Mouse (Mus musculus): ENCODE measurements at regions not wholly inside any gene's neighbourhood (a gene's known extent, or its start where the extent isn't known, plus 50 kb on each side); places are given as distances from the start of the nearest gene placed in this dataset.
A peak's percentile ranks its signal among the peaks of the same experiment; 100 is the strongest.

DNA sequence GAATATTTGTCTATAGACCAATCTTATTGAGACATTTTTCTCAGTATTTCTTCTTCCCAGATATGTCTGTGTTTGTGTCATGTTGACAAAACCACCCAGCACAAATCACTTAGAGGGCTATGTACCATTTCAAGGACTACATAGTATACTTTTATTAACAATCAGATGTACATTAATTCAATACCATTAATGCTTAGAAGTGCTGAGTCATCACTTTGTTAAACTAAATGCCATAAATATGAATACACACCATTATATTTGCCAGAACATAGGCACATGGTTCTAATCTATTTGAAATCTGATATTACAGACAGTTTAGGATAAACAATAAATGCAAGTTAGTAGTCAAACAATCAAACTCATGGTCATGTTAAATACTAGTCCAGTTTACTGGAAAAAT lies 182.2 kb upstream of the Nfe2l3 start:
- DNase-seq (ENCODE audit: low spot score) = no peak
- no peaks in the 10 kb centered on the region for H3K9me3 ChIP-seq
- no peaks in the 10 kb centered on the region for H3K36me3 ChIP-seq (replicated peaks)
- no peaks in the 10 kb centered on the region for H3K4me1 ChIP-seq
- H3K4me3 ChIP-seq = no peak overlapping the region
- no peak overlapping the region for H3K27ac ChIP-seq (replicated peaks)
- H3K27me3 ChIP-seq (replicated peaks; ENCODE audit: low read depth, poor library complexity, severe bottlenecking) = no peaks in the 10 kb centered on the region

DNA sequence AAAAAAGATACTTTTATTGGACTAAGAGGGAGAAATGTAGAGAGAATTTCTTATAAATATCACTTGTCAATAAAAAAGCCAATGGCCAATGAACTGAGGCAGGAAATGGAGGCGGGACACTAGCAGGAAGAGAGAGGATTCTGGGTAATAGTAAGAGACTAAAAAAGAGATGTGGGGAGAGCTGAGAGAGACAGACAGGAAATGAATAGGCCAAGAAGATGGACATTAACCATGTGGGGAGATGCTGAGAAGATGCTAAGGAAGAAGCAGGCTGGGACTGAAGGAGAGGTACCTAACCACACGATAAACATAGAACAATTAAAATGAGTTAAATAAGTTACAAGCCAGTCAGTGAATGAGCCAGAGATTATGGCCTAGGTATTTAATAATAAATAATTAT lies 181.0 kb upstream of the Nfe2l3 start:
- H3K36me3 ChIP-seq (replicated peaks) = no peaks in the 10 kb centered on the region
- H3K4me1 ChIP-seq = no peaks in the 10 kb centered on the region
- no peak for DNase-seq (ENCODE audit: low spot score)
- no peaks in the 10 kb centered on the region for H3K9me3 ChIP-seq
- H3K27me3 ChIP-seq (replicated peaks; ENCODE audit: low read depth, poor library complexity, severe bottlenecking) = no peaks in the 10 kb centered on the region
- H3K27ac ChIP-seq (replicated peaks) = no peak overlapping the region
- WGBS = 92% methylated on average over 2 of the region's 2 CpGs
- no peak overlapping the region for H3K4me3 ChIP-seq

DNA sequence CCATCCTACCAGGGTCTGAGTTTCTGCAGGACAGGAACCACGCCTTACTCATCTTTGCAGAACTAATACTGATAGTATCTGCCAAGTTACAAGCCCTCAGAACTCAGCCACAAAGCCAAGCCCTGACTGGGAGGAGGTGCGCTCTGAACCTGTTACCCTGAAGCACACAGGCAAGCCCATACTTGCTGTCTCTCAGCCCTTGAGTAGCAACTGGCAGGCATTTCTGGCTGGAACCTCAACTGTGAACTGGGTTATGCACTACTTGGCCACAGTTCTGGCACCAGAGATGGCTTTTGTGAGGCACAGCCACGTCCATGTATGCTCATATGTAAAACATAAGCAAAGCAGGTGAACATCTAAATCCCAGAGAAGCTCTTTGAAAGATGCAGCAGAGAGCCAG lies 179.7 kb upstream of the Nfe2l3 start:
- no peak overlapping the region for H3K27ac ChIP-seq (replicated peaks)
- H3K4me3 ChIP-seq = no peak overlapping the region
- DNase-seq (ENCODE audit: low spot score) = no peak
- no peaks in the 10 kb centered on the region for H3K27me3 ChIP-seq (replicated peaks; ENCODE audit: low read depth, poor library complexity, severe bottlenecking)
- no peaks in the 10 kb centered on the region for H3K9me3 ChIP-seq
- no peaks in the 10 kb centered on the region for H3K4me1 ChIP-seq
- H3K36me3 ChIP-seq (replicated peaks) = no peaks in the 10 kb centered on the region
- 76% methylated on average over 3 of the region's 3 CpGs for WGBS

DNA sequence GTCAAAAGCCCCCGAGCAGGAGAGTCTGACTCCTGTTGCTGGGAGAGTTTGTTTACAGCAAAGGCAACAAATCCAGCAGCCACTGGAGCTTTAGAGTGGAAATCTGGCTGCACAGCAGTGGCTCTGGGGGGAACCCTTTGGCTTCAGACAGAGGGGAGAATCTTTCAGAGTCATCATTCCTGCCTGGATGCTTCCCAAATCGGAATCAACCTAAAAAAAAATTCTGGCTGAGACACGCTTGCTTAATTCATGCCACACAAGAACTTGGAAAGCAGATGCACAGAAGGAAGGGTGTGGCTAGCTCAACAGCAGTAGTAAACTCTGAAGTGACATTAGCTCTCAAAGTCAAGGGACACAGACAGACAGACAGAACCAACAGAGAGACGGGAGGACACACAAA lies 175.8 kb upstream of the Nfe2l3 start:
- Histone ChIP-seq H3K4me1 (no peaks in the 10 kb centered on the region), H3K9me3 (0 out of 2 replicates have a peak, but pooled peaks cover 6% of the 10 kb centered on the region), H3K4me3 (no peak overlapping the region), H3K27ac (replicated peaks) (no peak overlapping the region), H3K36me3 (replicated peaks) (no peaks in the 10 kb centered on the region), H3K27me3 (replicated peaks; ENCODE audit: low read depth, poor library complexity, severe bottlenecking) (no peaks in the 10 kb centered on the region)
- 75% methylated on average over 4 of the region's 4 CpGs for WGBS
- DNase-seq (ENCODE audit: low spot score) = no peak

DNA sequence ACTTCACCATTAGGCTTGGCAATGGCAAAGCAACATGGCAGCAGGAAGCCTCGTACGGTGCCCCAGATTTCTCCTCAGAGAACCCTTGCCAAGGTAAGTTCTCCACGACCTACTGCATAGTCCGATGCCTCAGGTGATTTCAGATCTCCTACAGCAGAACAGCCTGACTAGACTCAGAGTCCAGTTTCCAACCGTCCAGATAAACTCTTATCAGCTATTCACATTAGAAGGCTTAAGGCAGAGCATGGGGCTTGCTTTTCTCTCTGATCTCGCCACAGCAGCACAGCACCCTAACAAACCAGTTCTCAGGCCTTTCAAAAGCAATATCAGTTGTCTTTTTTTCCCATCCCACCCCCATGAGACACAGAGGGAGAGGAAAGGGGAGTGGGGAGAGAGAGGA lies 174.9 kb upstream of the Nfe2l3 start:
- 83% methylated on average over 6 of the region's 6 CpGs for WGBS
- Histone ChIP-seq H3K9me3 (0 out of 2 replicates have a peak, but pooled peaks cover 6% of the 10 kb centered on the region), H3K4me3 (no peak overlapping the region), H3K27me3 (replicated peaks; ENCODE audit: low read depth, poor library complexity, severe bottlenecking) (no peaks in the 10 kb centered on the region), H3K4me1 (no peaks in the 10 kb centered on the region), H3K36me3 (replicated peaks) (no peaks in the 10 kb centered on the region), H3K27ac (replicated peaks) (no peak overlapping the region)
- DNase-seq (ENCODE audit: low spot score) = no peak

DNA sequence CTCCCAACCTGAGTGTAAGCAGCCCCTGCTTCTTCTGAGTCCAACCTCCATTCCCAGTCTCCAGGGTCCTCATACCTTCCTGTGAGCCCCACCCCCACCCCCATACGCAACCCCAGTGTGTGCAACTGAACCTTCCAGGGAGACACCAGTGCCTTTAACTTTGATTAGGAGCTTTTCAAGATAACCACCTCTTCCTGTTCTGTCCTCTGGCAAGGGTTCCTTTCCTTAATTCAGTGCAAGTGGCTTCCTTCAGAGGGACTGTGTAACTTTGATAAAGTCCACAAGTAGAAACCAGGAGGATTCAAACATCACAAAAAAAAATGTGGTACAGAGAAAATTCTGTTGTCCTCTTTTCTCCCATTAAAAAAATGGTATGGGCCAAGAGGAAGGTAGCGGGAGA lies 174.2 kb upstream of the Nfe2l3 start:
- no peaks in the 10 kb centered on the region for H3K4me1 ChIP-seq
- 87% methylated on average over 2 of the region's 2 CpGs for WGBS
- no peak for DNase-seq (ENCODE audit: low spot score)
- no peaks in the 10 kb centered on the region for H3K27me3 ChIP-seq (replicated peaks; ENCODE audit: low read depth, poor library complexity, severe bottlenecking)
- H3K9me3 ChIP-seq = 0 out of 2 replicates have a peak, but pooled peaks cover 6% of the 10 kb centered on the region
- H3K4me3 ChIP-seq = no peak overlapping the region
- no peaks in the 10 kb centered on the region for H3K36me3 ChIP-seq (replicated peaks)
- H3K27ac ChIP-seq (replicated peaks) = no peak overlapping the region

DNA sequence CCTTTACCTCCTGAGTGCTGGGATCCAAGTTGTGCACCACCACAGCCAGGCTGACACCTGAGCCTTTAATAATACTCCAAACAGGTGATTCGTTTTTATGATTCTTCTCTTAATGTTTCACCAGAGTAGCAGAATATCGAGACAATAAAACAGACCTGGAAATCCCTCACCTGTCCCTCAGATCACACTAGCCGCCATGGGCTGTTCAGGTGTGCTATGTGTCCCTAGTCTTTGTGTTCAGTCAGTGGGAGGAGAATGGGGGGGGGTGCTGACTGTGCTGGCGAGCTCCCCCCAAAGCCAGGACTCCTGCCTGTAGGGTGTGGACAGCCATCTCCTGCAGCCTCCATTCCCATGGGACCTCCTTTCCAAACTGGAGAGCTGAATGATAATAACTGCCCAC lies 168.9 kb upstream of the Nfe2l3 start:
- Histone ChIP-seq H3K9me3 (0 out of 2 replicates have a peak, but pooled peaks cover 6% of the 10 kb centered on the region), H3K4me3 (no peak overlapping the region), H3K27ac (replicated peaks) (no peak overlapping the region), H3K27me3 (replicated peaks; ENCODE audit: low read depth, poor library complexity, severe bottlenecking) (no peaks in the 10 kb centered on the region), H3K4me1 (no peaks in the 10 kb centered on the region), H3K36me3 (replicated peaks) (no peaks in the 10 kb centered on the region)
- WGBS = 81% methylated on average over 4 of the region's 4 CpGs
- DNase-seq (ENCODE audit: low spot score) = no peak

DNA sequence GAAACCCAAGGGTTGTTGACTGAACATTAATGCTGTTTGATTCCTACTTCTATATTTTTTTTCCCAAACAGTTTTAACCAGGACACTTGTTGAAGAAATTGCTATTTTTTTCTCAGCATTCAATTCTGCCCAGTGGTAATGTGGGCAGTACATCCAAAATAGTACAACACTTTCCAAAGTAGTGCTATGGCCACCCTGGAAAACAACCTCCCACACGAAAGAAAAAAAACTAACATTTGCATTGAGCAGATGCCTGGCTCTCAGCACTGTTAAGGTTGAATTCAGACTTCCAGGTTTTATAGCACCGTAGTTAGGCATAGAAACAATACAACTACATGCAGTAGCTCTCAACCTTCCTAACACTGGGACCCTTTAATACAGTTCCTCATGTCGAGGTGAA lies 167.1 kb upstream of the Nfe2l3 start:
- Histone ChIP-seq H3K4me3 (no peak overlapping the region), H3K27ac (replicated peaks) (no peak overlapping the region), H3K27me3 (replicated peaks; ENCODE audit: low read depth, poor library complexity, severe bottlenecking) (no peaks in the 10 kb centered on the region), H3K36me3 (replicated peaks) (no peaks in the 10 kb centered on the region), H3K4me1 (peaks cover 15% of the 10 kb centered on the region), H3K9me3 (0 out of 2 replicates have a peak, but pooled peaks cover 6% of the 10 kb centered on the region)
- 83% methylated on average over 3 of the region's 3 CpGs for WGBS
- DNase-seq (ENCODE audit: low spot score) = no peak

DNA sequence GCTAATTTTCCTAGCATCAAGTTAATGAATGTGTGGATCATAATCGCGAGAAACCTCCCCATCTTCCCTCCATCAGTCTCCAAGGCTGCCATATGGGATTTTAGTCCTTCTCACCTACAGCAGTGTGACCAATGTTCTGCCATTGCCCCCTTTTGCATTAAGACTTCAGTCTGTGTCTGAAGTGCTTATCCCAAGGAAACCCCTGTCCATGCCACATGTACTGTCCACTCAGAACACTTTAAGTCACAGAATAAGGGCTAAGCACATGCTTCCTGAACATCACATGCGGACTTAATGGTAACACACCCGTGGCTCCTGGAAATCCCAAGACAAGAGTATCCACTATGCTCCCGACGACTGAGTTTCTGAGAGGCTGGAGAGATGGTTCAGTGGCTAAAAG lies 165.7 kb upstream of the Nfe2l3 start:
- no peak for DNase-seq (ENCODE audit: low spot score)
- H3K36me3 ChIP-seq (replicated peaks) = no peaks in the 10 kb centered on the region
- H3K4me3 ChIP-seq = no peak overlapping the region
- no peaks in the 10 kb centered on the region for H3K9me3 ChIP-seq
- no peaks in the 10 kb centered on the region for H3K27me3 ChIP-seq (replicated peaks; ENCODE audit: low read depth, poor library complexity, severe bottlenecking)
- H3K27ac ChIP-seq (replicated peaks) = no peak overlapping the region
- peaks cover 26% of the 10 kb centered on the region for H3K4me1 ChIP-seq
- WGBS = 86% methylated on average over 6 of the region's 6 CpGs

DNA sequence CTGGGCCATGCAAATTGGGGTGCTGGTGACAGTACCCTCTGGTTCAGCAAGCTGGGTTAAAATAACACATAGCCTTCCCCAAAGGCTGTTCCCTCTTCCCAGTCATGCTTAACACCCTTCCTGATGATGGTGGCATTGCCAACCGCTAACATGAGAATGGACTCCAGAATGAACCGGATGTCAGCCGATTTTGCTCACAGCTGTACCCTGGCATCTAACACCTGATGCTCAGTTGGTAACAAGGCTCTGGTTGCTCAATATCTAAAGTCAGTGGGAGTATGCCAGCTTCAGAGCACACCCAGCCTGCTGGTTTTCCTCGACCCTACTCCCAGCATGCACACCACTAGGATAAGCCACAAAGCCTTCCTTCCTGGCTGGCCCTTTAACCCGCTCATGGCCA lies 164.6 kb upstream of the Nfe2l3 start:
- Histone ChIP-seq H3K4me3 (no peak overlapping the region), H3K4me1 (peaks cover 26% of the 10 kb centered on the region), H3K36me3 (replicated peaks) (no peaks in the 10 kb centered on the region), H3K27ac (replicated peaks) (no peak overlapping the region), H3K9me3 (no peaks in the 10 kb centered on the region), H3K27me3 (replicated peaks; ENCODE audit: low read depth, poor library complexity, severe bottlenecking) (0 out of 2 replicates have a peak, but pooled peaks cover 2% of the 10 kb centered on the region)
- 90% methylated on average over 5 of the region's 5 CpGs for WGBS
- no peak for DNase-seq (ENCODE audit: low spot score)

DNA sequence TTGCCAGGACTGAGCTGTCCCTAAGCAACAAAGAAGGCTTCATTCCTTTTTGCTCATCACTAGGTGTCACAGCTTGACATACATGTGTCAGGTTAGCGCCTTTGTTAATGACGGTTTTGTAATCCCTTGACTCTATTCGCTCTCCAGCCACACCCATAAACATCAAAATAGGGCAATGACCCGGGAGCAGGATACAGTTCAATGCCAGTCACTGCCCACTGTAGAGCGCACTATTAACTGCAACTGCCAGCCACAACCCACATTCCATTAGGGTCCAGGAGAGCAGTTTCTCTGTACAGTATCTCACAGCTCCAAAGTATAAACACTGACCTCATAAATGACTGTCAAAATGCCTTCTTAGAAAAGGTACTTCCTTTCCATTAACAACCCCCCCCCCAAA lies 163.5 kb upstream of the Nfe2l3 start:
- Histone ChIP-seq H3K4me3 (no peak overlapping the region), H3K9me3 (no peaks in the 10 kb centered on the region), H3K36me3 (replicated peaks) (no peaks in the 10 kb centered on the region), H3K27ac (replicated peaks) (no peak overlapping the region), H3K27me3 (replicated peaks; ENCODE audit: low read depth, poor library complexity, severe bottlenecking) (peaks cover 10% of the 10 kb centered on the region; the same call in 1 of the 2 replicates), H3K4me1 (peaks cover 26% of the 10 kb centered on the region)
- no peak for DNase-seq (ENCODE audit: low spot score)
- 84% methylated on average over 5 of the region's 5 CpGs for WGBS

DNA sequence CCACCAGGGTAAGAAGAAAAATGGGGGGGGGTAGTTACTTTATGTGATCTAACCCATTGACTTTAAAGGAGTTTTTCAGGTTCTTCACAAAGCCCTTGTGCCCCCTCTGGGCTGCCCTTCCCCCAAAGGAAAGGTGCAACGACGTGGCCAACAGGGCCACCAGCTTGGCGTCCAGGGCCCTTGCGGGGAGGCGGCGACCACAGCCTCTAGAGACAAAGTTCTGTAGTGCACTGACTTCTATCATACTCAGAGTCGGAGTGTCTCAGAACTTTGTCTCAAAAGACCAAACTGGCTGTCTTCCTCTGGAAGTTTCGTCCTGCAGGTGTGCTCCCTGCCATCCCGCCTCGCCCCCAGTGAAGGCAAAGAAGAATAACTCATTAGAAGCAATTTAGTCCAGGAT lies 162.9 kb upstream of the Nfe2l3 start:
- Histone ChIP-seq H3K9me3 (no peaks in the 10 kb centered on the region), H3K27me3 (replicated peaks; ENCODE audit: low read depth, poor library complexity, severe bottlenecking) (peaks cover 12% of the 10 kb centered on the region; the same call in 1 of the 2 replicates), H3K36me3 (replicated peaks) (no peaks in the 10 kb centered on the region), H3K4me1 (peaks cover 26% of the 10 kb centered on the region), H3K4me3 (peak overlapping the region; percentile 89), H3K27ac (replicated peaks) (no peak overlapping the region)
- peak; percentile 36 for DNase-seq (ENCODE audit: low spot score)
- 35% methylated on average over 10 of the region's 10 CpGs for WGBS

DNA sequence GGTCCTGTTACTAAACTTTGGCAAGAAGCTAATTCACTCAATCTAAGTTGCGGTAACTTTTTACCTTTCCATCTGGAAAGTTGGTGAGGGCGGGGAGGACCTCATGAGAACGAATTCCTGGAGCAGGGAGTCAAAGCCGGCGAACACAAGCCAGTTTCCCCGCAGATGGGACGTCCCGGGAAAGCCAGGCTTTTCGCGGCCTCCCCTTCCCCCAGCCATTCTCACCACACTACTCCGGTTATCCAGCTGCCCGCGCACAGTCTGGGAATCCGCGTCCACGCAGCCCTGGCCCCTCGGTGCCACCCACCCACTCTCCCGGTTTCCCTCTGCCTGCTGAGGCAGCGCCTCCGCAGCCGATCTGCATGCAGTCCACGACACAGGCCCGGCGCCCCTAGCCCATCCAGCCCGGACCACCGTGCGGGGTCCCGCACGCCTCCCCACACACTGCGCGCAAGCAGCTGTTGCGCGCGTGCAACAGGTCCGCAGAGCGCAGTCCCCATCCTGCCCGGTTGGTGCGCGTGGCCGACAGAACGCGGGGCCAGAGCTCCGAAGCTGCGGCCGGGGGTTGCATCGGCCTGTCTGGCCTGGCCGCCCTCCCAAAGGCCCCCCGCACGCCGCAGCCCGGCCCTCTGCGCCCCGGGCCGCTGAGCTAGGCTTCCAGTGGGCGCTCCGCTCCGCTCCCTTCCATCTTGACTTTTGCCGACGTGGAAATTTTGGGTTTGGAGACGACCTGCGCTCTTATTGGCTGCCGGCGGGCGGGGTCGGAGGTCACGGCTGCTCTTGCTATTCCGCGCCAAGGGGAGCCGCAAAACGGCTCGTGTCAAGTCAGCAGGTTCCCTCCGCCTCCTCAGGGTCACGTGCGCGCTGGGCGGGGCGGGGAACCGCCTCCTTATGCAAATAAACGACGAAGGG lies 162.0 kb upstream of the Nfe2l3 start:
- Histone ChIP-seq H3K4me3 (peak overlapping the region; percentile 89), H3K27ac (replicated peaks) (peak overlapping the region; percentile 91), H3K9me3 (no peaks in the 10 kb centered on the region), H3K36me3 (replicated peaks) (no peaks in the 10 kb centered on the region), H3K27me3 (replicated peaks; ENCODE audit: low read depth, poor library complexity, severe bottlenecking) (peaks cover 12% of the 10 kb centered on the region; the same call in 1 of the 2 replicates), H3K4me1 (peaks cover 26% of the 10 kb centered on the region)
- peak; percentile 99 for DNase-seq (ENCODE audit: low spot score)
- under 1% methylated on average over 80 of the region's 80 CpGs for WGBS

Data from embryonic facial prominence, embryonic 10.5 days (tissue).